Mouse (Mus musculus) MEL (cell line): ENCODE data around the gene Gm20388. TPM values are rescaled to one million over a fixed set of nuclear protein-coding genes. Genes with fewer than 3 reads are reported as not detected.

Source experiments
- DNase-seq: peaks from one replicate; pipeline ENCODE4 v3.0.0; 2011; ENCODE audit warnings: low read depth, low spot score
- H3K27ac ChIP-seq: 2 replicates; pipeline ENCODE4 v1.5.1; 2012; ENCODE audit warnings: low read depth, mild to moderate bottlenecking, control low read depth, low read length, moderate library complexity; ENCODE audit not compliant: control insufficient read depth
- H3K27me3 ChIP-seq, 2 experiments: fragments of 150-350 bp in 1 of 2; sonication (generic) in 1 of 2; 2 replicates each; pipeline ENCODE4 v1.6.1; 2012; ENCODE audit warnings: low read length in 2 of 2, mild to moderate bottlenecking in 2 of 2, improper control_type of control experiment in 1 of 2, moderate library complexity in 1 of 2; ENCODE audit not compliant: insufficient read depth in 2 of 2, control insufficient read depth in 1 of 2
- H3K36me3 ChIP-seq, 2 experiments: 2 replicates each; pipeline ENCODE4 v1.6.1; 2012 to 2014; ENCODE audit warnings: low read length in 2 of 2, improper control_type of control experiment in 1 of 2, inconsistent platforms in 1 of 2, mild to moderate bottlenecking in 1 of 2; ENCODE audit not compliant: insufficient read depth in 2 of 2, control insufficient read depth in 1 of 2
- H3K4me1 ChIP-seq, 2 experiments: fragments of 150-350 bp in 1 of 2; sonication (generic) in 1 of 2; 2 replicates each; pipeline ENCODE4 v1.6.1; 2012; ENCODE audit warnings: low read length in 2 of 2, improper control_type of control experiment in 1 of 2, mild to moderate bottlenecking in 1 of 2; ENCODE audit not compliant: insufficient read depth in 2 of 2, control insufficient read depth in 1 of 2
- H3K4me3 ChIP-seq, 2 experiments: fragments of 150-350 bp in 1 of 2; sonication (generic) in 1 of 2; 2 replicates each; pipeline ENCODE4 v1.5.1; 2012; ENCODE audit warnings: low read depth in 2 of 2, low read length in 2 of 2, mild to moderate bottlenecking in 2 of 2, moderate library complexity in 2 of 2, control low read depth in 1 of 2, improper control_type of control experiment in 1 of 2; ENCODE audit not compliant: control insufficient read depth in 1 of 2, insufficient read depth in 1 of 2
- H3K79me2 ChIP-seq: 2 replicates; pipeline ENCODE4 v1.6.1; 2012; ENCODE audit warnings: mild to moderate bottlenecking, low read length, moderate library complexity; ENCODE audit not compliant: control insufficient read depth, poor library complexity, insufficient read depth
- H3K9ac ChIP-seq: 2 replicates; pipeline ENCODE4 v1.6.1; 2012; ENCODE audit warnings: low read depth, mild to moderate bottlenecking, control low read depth, low read length, moderate library complexity; ENCODE audit not compliant: control insufficient read depth, poor library complexity, severe bottlenecking
- H3K9me3 ChIP-seq: fragments of 150-350 bp; sonication (generic); replicated peaks from 2 replicates; pipeline ENCODE4 v1.6.1; 2012; ENCODE audit warnings: mild to moderate bottlenecking, low read length, improper control_type of control experiment, moderate library complexity; ENCODE audit not compliant: insufficient read depth
- CHD2 ChIP-seq: IDR thresholded peaks from 2 replicates; pipeline ENCODE4 v1.6.1; 2011; ENCODE audit warnings: low read length, improper control_type of control experiment
- E2F4 ChIP-seq: IDR thresholded peaks from 2 replicates; pipeline ENCODE4 v1.6.1; 2011; ENCODE audit warnings: low read depth, low read length, improper control_type of control experiment, borderline replicate concordance
- ELF1 ChIP-seq: IDR thresholded peaks from 2 replicates; pipeline ENCODE4 v1.6.1; 2014; ENCODE audit warnings: low read depth, mild to moderate bottlenecking, inconsistent platforms, low read length, improper control_type of control experiment, moderate library complexity
- ETS1 ChIP-seq: IDR thresholded peaks from 2 replicates; pipeline ENCODE4 v1.6.1; 2012; ENCODE audit warnings: low read depth, mild to moderate bottlenecking, inconsistent platforms, low read length, improper control_type of control experiment, moderate library complexity
- GABPA ChIP-seq: IDR thresholded peaks from 2 replicates; pipeline ENCODE4 v1.6.1; 2012; ENCODE audit warnings: low read depth, mild to moderate bottlenecking, inconsistent platforms, low read length, improper control_type of control experiment, moderate library complexity
- HCFC1 ChIP-seq: IDR thresholded peaks from 2 replicates; pipeline ENCODE4 v1.6.1; 2012; ENCODE audit warnings: low read depth, mild to moderate bottlenecking, inconsistent platforms, low read length, improper control_type of control experiment, moderate library complexity
- MAX ChIP-seq: IDR thresholded peaks from 2 replicates; pipeline ENCODE4 v1.6.1; 2011; ENCODE audit warnings: low read length, improper control_type of control experiment
- MAZ ChIP-seq: IDR thresholded peaks from 2 replicates; pipeline ENCODE4 v1.6.1; 2012; ENCODE audit warnings: low read depth, mild to moderate bottlenecking, inconsistent platforms, low read length, improper control_type of control experiment
- MXI1 ChIP-seq: IDR thresholded peaks from 2 replicates; pipeline ENCODE4 v1.6.1; 2011; ENCODE audit warnings: mild to moderate bottlenecking, low read depth, low read length, improper control_type of control experiment
- MYC ChIP-seq: IDR thresholded peaks from 2 replicates; pipeline ENCODE4 v1.6.1; 2011; ENCODE audit warnings: low read depth, mild to moderate bottlenecking, low read length, improper control_type of control experiment, moderate library complexity
- POLR2AphosphoS2 ChIP-seq: IDR thresholded peaks from 2 replicates; pipeline ENCODE4 v1.6.1; 2011; ENCODE audit warnings: low read length, improper control_type of control experiment
- SIN3A ChIP-seq: IDR thresholded peaks from 2 replicates; pipeline ENCODE4 v1.6.1; 2012; ENCODE audit warnings: low read length, improper control_type of control experiment, inconsistent platforms
- SMC3 ChIP-seq: IDR thresholded peaks from 2 replicates; pipeline ENCODE4 v1.6.1; 2011; ENCODE audit warnings: low read depth, low read length, improper control_type of control experiment
- UBTF ChIP-seq: IDR thresholded peaks from 2 replicates; pipeline ENCODE4 v1.6.1; 2012; ENCODE audit warnings: low read depth, mild to moderate bottlenecking, inconsistent platforms, low read length, improper control_type of control experiment, moderate library complexity, borderline replicate concordance; ENCODE audit not compliant: insufficient read depth
- USF1 ChIP-seq: IDR thresholded peaks from 2 replicates; pipeline ENCODE4 v1.6.1; 2014; ENCODE audit warnings: low read depth, mild to moderate bottlenecking, inconsistent platforms, low read length, improper control_type of control experiment, moderate library complexity
- USF2 ChIP-seq, 2 experiments: IDR thresholded peaks; 2 replicates each; pipeline ENCODE4 v1.6.1; 2011 to 2012; ENCODE audit warnings: improper control_type of control experiment in 2 of 2, low read length in 2 of 2, borderline replicate concordance in 1 of 2, inconsistent platforms in 1 of 2, low read depth in 1 of 2, mild to moderate bottlenecking in 1 of 2; ENCODE audit not compliant: insufficient read depth in 1 of 2
- ZC3H11A ChIP-seq: IDR thresholded peaks from 2 replicates; pipeline ENCODE4 v1.6.1; 2012; ENCODE audit warnings: low read depth, mild to moderate bottlenecking, inconsistent platforms, low read length, improper control_type of control experiment
- ZMIZ1 ChIP-seq: IDR thresholded peaks from 2 replicates; pipeline ENCODE4 v1.6.1; 2012; ENCODE audit warnings: low read depth, mild to moderate bottlenecking, inconsistent platforms, low read length, improper control_type of control experiment, moderate library complexity
- polyA plus RNA-seq, 2 experiments: library from polyadenylated mRNA; stranded (reverse) in 1 of 2; unstranded in 1 of 2; fragments of >175 nt in 1 of 2; fragments of >200 nt in 1 of 2; gene quantifications; 2 replicates each; pipeline versions ENCODE4 v1.2.1 to v1.2.4; 2012; ENCODE audit warnings: low replicate concordance in 2 of 2, low read depth in 1 of 2; ENCODE audit not compliant: insufficient read length in 2 of 2, insufficient read depth in 1 of 2, missing spikeins in 1 of 2
- total RNA-seq: library from RNA; depleted of rRNA; stranded (reverse); fragments of 300-350 nt; gene quantifications from 2 replicates; pipeline ENCODE4 v1.2.3, GENCODE M21; 2012

Gm20388 gene
- total and polyA plus RNA-seq, 3 experiments = 11.1 to 17.8 TPM; not detected in 1

GRCm38 (mm10) chr8:121196726-121197668 lies 1286.4 kb downstream of the Gm20388 start:
- Histone ChIP-seq H3K9me3 (no peaks in the 10 kb centered on the region), H3K4me3 (no peak overlapping the region), H3K27ac (no peak overlapping the region), H3K4me1 (no peaks in the 10 kb centered on the region), H3K27me3 (no peaks in the 10 kb centered on the region), H3K36me3 (no peaks in the 10 kb centered on the region), H3K9ac (no peak overlapping the region), H3K79me2 (no peaks in the 10 kb centered on the region)
- 0 out of 2 replicates have a peak, but pooled peaks have one; percentile 14 for TF ChIP-seq SMC3
- TF ChIP-seq E2F4 = no peak
- no peak for DNase-seq

- no peak for DNase-seq
- H3K9ac ChIP-seq = no peak overlapping the region
- H3K27me3 ChIP-seq = no peaks in the 10 kb centered on the region
- no peaks in the 10 kb centered on the region for H3K79me2 ChIP-seq
- no peaks in the 10 kb centered on the region for H3K4me1 ChIP-seq
- no peak for TF ChIP-seq E2F4
- TF ChIP-seq MAX = no peak
- no peak for TF ChIP-seq ZC3H11A
- no peak for TF ChIP-seq UBTF
- TF ChIP-seq GABPA = no peak
- TF ChIP-seq HCFC1 = no peak
- TF ChIP-seq MXI1 = no peak
- TF ChIP-seq, all 39 proteins: peak for 0
- Histone ChIP-seq H3K9me3 (no peaks in the 10 kb centered on the region), H3K27ac (no peak overlapping the region), H3K4me3 (no peak overlapping the region), H3K36me3 (no peaks in the 10 kb centered on the region)
Measured at GRCm38 (mm10) chr8:121200069-121200468, 1289.4 kb downstream of the Gm20388 start.

GRCm38 (mm10) chr8:121200979-121201378 lies 1290.3 kb downstream of the Gm20388 start:
- Histone ChIP-seq H3K4me3 (no peak overlapping the region), H3K36me3 (no peaks in the 10 kb centered on the region), H3K27ac (no peak overlapping the region), H3K27me3 (no peaks in the 10 kb centered on the region), H3K9ac (no peak overlapping the region), H3K9me3 (no peaks in the 10 kb centered on the region), H3K79me2 (no peaks in the 10 kb centered on the region), H3K4me1 (no peaks in the 10 kb centered on the region)
- no peak for DNase-seq
- TF ChIP-seq ELF1 (no peak), UBTF (no peak), POLR2AphosphoS2 (no peak), MXI1 (no peak), MYC (no peak), MAZ (no peak), SMC3 (no peak), USF1 (no peak), ZMIZ1 (no peak), ETS1 (no peak), SIN3A (no peak), ZC3H11A (no peak), CHD2 (no peak), USF2 (IDR thresholded peaks at IDR 0.05; ENCODE audit: borderline replicate concordance in 1 of 2, insufficient read depth in 1 of 2, low read depth in 1 of 2, low read length in 2 of 2) (no peak)
